Mouse (Mus musculus) heart, postnatal 0 days (tissue): ENCODE data around the gene Srpr.

ENCODE experiments used
- CTCF ChIP-seq: IDR thresholded peaks from 2 replicates; pipeline ENCODE4 v1.5.1; 2016; ENCODE audit warnings: antibody characterized with exemption, control low read depth, low read depth
- EP300 ChIP-seq: IDR thresholded peaks from 2 replicates; pipeline ENCODE4 v1.6.1; 2016; ENCODE audit warnings: antibody characterized with exemption, low read depth

DNA sequence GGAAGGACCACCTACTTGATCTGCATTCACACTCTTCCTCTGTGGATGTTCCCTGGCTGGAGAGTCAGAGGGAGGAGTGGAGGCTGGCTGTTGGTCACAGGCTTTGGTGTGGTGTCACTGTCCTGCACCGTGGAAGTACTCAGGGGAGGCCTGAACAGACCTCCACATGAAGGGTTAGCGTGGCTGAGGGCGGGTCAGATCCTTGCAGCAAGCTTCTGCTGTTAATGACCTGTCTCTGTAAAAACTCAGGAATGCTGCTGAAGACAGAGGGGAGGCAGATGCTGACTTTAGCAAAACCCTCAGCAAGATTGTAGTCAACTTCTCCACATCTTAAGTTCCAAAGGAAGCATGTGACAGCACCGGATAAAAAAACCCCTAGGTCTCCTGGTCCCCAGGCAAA, 43.1 kb upstream of the Srpr start:
- no peak for TF ChIP-seq CTCF
- no peak for TF ChIP-seq EP300
